Mouse (Mus musculus) MEL (cell line): ENCODE data around the gene Zfyve9.

Source experiments
- BHLHE40 ChIP-seq: IDR thresholded peaks from 2 replicates; pipeline ENCODE4 v1.6.1; 2012; ENCODE audit warnings: low read depth, mild to moderate bottlenecking, inconsistent platforms, low read length, improper control_type of control experiment, borderline replicate concordance
- CHD1 ChIP-seq: IDR thresholded peaks from 2 replicates; pipeline ENCODE4 v1.6.1; 2012; ENCODE audit warnings: low read depth, mild to moderate bottlenecking, inconsistent platforms, low read length, improper control_type of control experiment
- CTCF ChIP-seq, 3 experiments: IDR thresholded peaks in 2 of 3; conservative IDR thresholded peaks in 1 of 3; 2 replicates each; pipeline ENCODE4 v1.5.1; 2011 to 2012; ENCODE audit warnings: low read length in 3 of 3, low read depth in 2 of 3, mild to moderate bottlenecking in 2 of 3, improper control_type of control experiment in 1 of 3, inconsistent platforms in 1 of 3, mixed read lengths in 1 of 3, moderate library complexity in 1 of 3; ENCODE audit not compliant: control insufficient read depth in 1 of 3, insufficient read depth in 1 of 3, poor library complexity in 1 of 3, severe bottlenecking in 1 of 3
- E2F4 ChIP-seq: IDR thresholded peaks from 2 replicates; pipeline ENCODE4 v1.6.1; 2011; ENCODE audit warnings: low read depth, low read length, improper control_type of control experiment, borderline replicate concordance
- EP300 ChIP-seq, 2 experiments: IDR thresholded peaks; 2 replicates each; pipeline ENCODE4 v1.6.1; 2011; ENCODE audit warnings: improper control_type of control experiment in 2 of 2, low read length in 2 of 2, low read depth in 1 of 2, mild to moderate bottlenecking in 1 of 2
- MXI1 ChIP-seq: IDR thresholded peaks from 2 replicates; pipeline ENCODE4 v1.6.1; 2011; ENCODE audit warnings: mild to moderate bottlenecking, low read depth, low read length, improper control_type of control experiment
- NRF1 ChIP-seq: IDR thresholded peaks from 2 replicates; pipeline ENCODE4 v1.6.1; 2014; ENCODE audit warnings: low read depth, mild to moderate bottlenecking, inconsistent platforms, low read length, improper control_type of control experiment, moderate library complexity; ENCODE audit not compliant: poor library complexity, insufficient read depth, severe bottlenecking

- TF ChIP-seq E2F4: no peak
- no peak for TF ChIP-seq CTCF (IDR thresholded peaks at IDR 0.05 in 2 of 3, conservative IDR thresholded peaks at IDR 0.05 in 1 of 3; ENCODE audit: control insufficient read depth in 1 of 3, insufficient read depth in 1 of 3, low read depth in 2 of 3, low read length in 3 of 3, poor library complexity in 1 of 3, severe bottlenecking in 1 of 3)
- TF ChIP-seq BHLHE40: no peak
- no peak for TF ChIP-seq EP300 (IDR thresholded peaks at IDR 0.05; ENCODE audit: low read depth in 1 of 2, low read length in 2 of 2)
- no peak for TF ChIP-seq MXI1
- TF ChIP-seq NRF1: no peak
- TF ChIP-seq CHD1: no peak
Measured at GRCm38 (mm10) chr4:108730450-108730849, 50.1 kb downstream of the Zfyve9 start.
